Mouse (Mus musculus) neutrophil, adult 83 days (primary cell): ENCODE measurements around the gene Paxip1. TPM values are rescaled to one million over a fixed set of nuclear protein-coding genes. Genes with fewer than 3 reads are reported as not detected.

Source experiments
- total RNA-seq, 2 experiments: library from RNA; stranded (reverse); gene quantifications; one replicate each; pipeline ENCODE4 v1.2.4; 2023

The Paxip1 gene
- total RNA-seq = 10 to 100 TPM; 29.9 to 32.5 TPM

GRCm38 (mm10) chr5:27791303-27792172 is at the start of gene Paxip1:
Gene Paxip1 (minus strand): TSS chr5:27791691.

Other genes starting within 250 kb of the Paxip1 start
- not detected for gene Htr5a, start 50.5 kb upstream of the Paxip1 start, total RNA-seq